Mouse (Mus musculus) CH12.LX (cell line): ENCODE measurements at regions not wholly inside any gene's neighbourhood (a gene's known extent, or its start where the extent isn't known, plus 50 kb on each side); places are given as distances from the start of the nearest gene placed in this dataset.

Experiments used
- DNase-seq: peaks from one replicate; pipeline ENCODE4 v3.0.0-alpha.2; 2013; ENCODE audit errors: extremely low read depth
- H3K27ac ChIP-seq: 2 replicates; pipeline ENCODE4 v1.5.1; 2012; ENCODE audit warnings: low read depth, mild to moderate bottlenecking, control low read depth, moderate library complexity; ENCODE audit not compliant: insufficient read depth
- H3K27me3 ChIP-seq: replicated peaks from 2 replicates; pipeline ENCODE3; 2012; ENCODE audit warnings: inconsistent platforms
- H3K36me3 ChIP-seq, 2 experiments: replicated peaks in 1 of 2; 2 replicates each; pipeline versions ENCODE3 to v1.6.1; 2012; ENCODE audit warnings: inconsistent platforms in 1 of 2, low read length in 1 of 2, mild to moderate bottlenecking in 1 of 2, mixed read lengths in 1 of 2, moderate library complexity in 1 of 2; ENCODE audit not compliant: control insufficient read depth in 1 of 2, insufficient read depth in 1 of 2
- H3K4me1 ChIP-seq, 2 experiments: 2 replicates each; pipeline ENCODE4 v1.6.1; 2012; ENCODE audit warnings: inconsistent platforms in 1 of 2, moderate library complexity in 1 of 2; ENCODE audit not compliant: insufficient read depth in 2 of 2, control insufficient read depth in 1 of 2
- H3K4me2 ChIP-seq: 2 replicates; pipeline ENCODE4 v1.6.1; 2012; ENCODE audit warnings: low read depth, mild to moderate bottlenecking, control low read depth; ENCODE audit not compliant: poor library complexity, insufficient read depth, severe bottlenecking
- H3K4me3 ChIP-seq, 3 experiments: fragments of 150-350 bp in 1 of 3; sonication (generic) in 1 of 3; replicated peaks in 1 of 3; 2 replicates each; pipeline versions ENCODE3 to v1.5.1; 2011 to 2012; ENCODE audit warnings: low read depth in 2 of 3, low read length in 2 of 3, mild to moderate bottlenecking in 2 of 3, moderate library complexity in 2 of 3, control low read depth in 1 of 3, improper control_type of control experiment in 1 of 3, inconsistent platforms in 1 of 3, mixed read lengths in 1 of 3; ENCODE audit not compliant: poor library complexity in 1 of 3
- H3K79me2 ChIP-seq: replicated peaks from 2 replicates; pipeline ENCODE4 v1.6.1; 2012; ENCODE audit warnings: mild to moderate bottlenecking, moderate library complexity; ENCODE audit not compliant: control insufficient read depth, poor library complexity, insufficient read depth, severe bottlenecking; ENCODE audit errors: extremely low read depth
- H3K9ac ChIP-seq: 2 replicates; pipeline ENCODE4 v1.6.1; 2012; ENCODE audit warnings: low read depth, mild to moderate bottlenecking, control low read depth, moderate library complexity; ENCODE audit not compliant: insufficient read depth
- H3K9me3 ChIP-seq: replicated peaks from 2 replicates; pipeline ENCODE3; 2012; ENCODE audit warnings: low read length, inconsistent platforms, mixed read lengths
- CHD1 ChIP-seq: IDR thresholded peaks from 2 replicates; pipeline ENCODE4 v1.6.1; 2012; ENCODE audit warnings: low read depth, low read length, improper control_type of control experiment, inconsistent platforms
- CHD2 ChIP-seq: IDR thresholded peaks from 2 replicates; pipeline ENCODE4 v1.6.1; 2011; ENCODE audit warnings: low read length, improper control_type of control experiment
- CTCF ChIP-seq, 2 experiments: IDR thresholded peaks in 1 of 2; conservative IDR thresholded peaks in 1 of 2; 2 replicates each; pipeline ENCODE4 v1.5.1; 2011 to 2012; ENCODE audit warnings: low read depth in 2 of 2, low read length in 2 of 2, improper control_type of control experiment in 1 of 2, inconsistent platforms in 1 of 2, mild to moderate bottlenecking in 1 of 2, moderate library complexity in 1 of 2
- EP300 ChIP-seq: IDR thresholded peaks from 2 replicates; pipeline ENCODE4 v1.6.1; 2011; ENCODE audit warnings: low read length, improper control_type of control experiment
- ETS1 ChIP-seq: conservative IDR thresholded peaks from 2 replicates; pipeline ENCODE4 v1.6.1; 2012; ENCODE audit warnings: low read depth, mild to moderate bottlenecking, inconsistent platforms, low read length, improper control_type of control experiment, moderate library complexity
- GABPA ChIP-seq: IDR thresholded peaks from 2 replicates; pipeline ENCODE4 v1.6.1; 2012; ENCODE audit warnings: low read depth, low read length, improper control_type of control experiment, inconsistent platforms; ENCODE audit not compliant: insufficient replicate concordance
- IRF4 ChIP-seq: IDR thresholded peaks from 2 replicates; pipeline ENCODE4 v1.6.1; 2014; ENCODE audit warnings: low read depth, mild to moderate bottlenecking, inconsistent platforms, low read length, improper control_type of control experiment
- JUN ChIP-seq: IDR thresholded peaks from 2 replicates; pipeline ENCODE4 v1.6.1; 2011; ENCODE audit warnings: low read depth, mild to moderate bottlenecking, low read length, improper control_type of control experiment, moderate library complexity; ENCODE audit not compliant: insufficient read depth
- JUND ChIP-seq: conservative IDR thresholded peaks from 2 replicates; pipeline ENCODE4 v1.6.1; 2011; ENCODE audit warnings: low read depth, low read length, improper control_type of control experiment
- MAZ ChIP-seq: IDR thresholded peaks from 2 replicates; pipeline ENCODE4 v1.6.1; 2012; ENCODE audit warnings: low read depth, mild to moderate bottlenecking, inconsistent platforms, low read length, improper control_type of control experiment, moderate library complexity
- MEF2A ChIP-seq: IDR thresholded peaks from 2 replicates; pipeline ENCODE4 v1.6.1; 2014; ENCODE audit warnings: low read depth, mild to moderate bottlenecking, inconsistent platforms, low read length, improper control_type of control experiment, borderline replicate concordance
- MXI1 ChIP-seq: IDR thresholded peaks from 2 replicates; pipeline ENCODE4 v1.6.1; 2011; ENCODE audit warnings: mild to moderate bottlenecking, low read depth, low read length, improper control_type of control experiment
- NELFE ChIP-seq: IDR thresholded peaks from 2 replicates; pipeline ENCODE4 v1.6.1; 2011; ENCODE audit warnings: low read depth, low read length, improper control_type of control experiment
- NRF1 ChIP-seq: IDR thresholded peaks from 2 replicates; pipeline ENCODE4 v1.6.1; 2014; ENCODE audit warnings: low read depth, mild to moderate bottlenecking, inconsistent platforms, low read length, improper control_type of control experiment, moderate library complexity
- POLR2A ChIP-seq: IDR thresholded peaks from 2 replicates; pipeline ENCODE4 v1.6.1; 2011; ENCODE audit warnings: low read depth, mild to moderate bottlenecking, improper control_type of control experiment, low read length
- POLR2AphosphoS2 ChIP-seq: IDR thresholded peaks from 2 replicates; pipeline ENCODE4 v1.6.1; 2011; ENCODE audit warnings: low read depth, low read length, improper control_type of control experiment
- RAD21 ChIP-seq: IDR thresholded peaks from 2 replicates; pipeline ENCODE4 v1.6.1; 2011; ENCODE audit warnings: low read depth, mild to moderate bottlenecking, low read length, improper control_type of control experiment, moderate library complexity
- RCOR1 ChIP-seq: conservative IDR thresholded peaks from 2 replicates; pipeline ENCODE4 v1.6.1; 2012; ENCODE audit warnings: low read depth, mild to moderate bottlenecking, inconsistent platforms, low read length, improper control_type of control experiment
- SIN3A ChIP-seq: IDR thresholded peaks from 2 replicates; pipeline ENCODE4 v1.6.1; 2012; ENCODE audit warnings: low read length, improper control_type of control experiment, inconsistent platforms
- TBP ChIP-seq: conservative IDR thresholded peaks from 2 replicates; pipeline ENCODE4 v1.6.1; 2011; ENCODE audit warnings: low read depth, low read length, improper control_type of control experiment
- UBTF ChIP-seq: IDR thresholded peaks from 2 replicates; pipeline ENCODE4 v1.6.1; 2012; ENCODE audit warnings: low read depth, mild to moderate bottlenecking, inconsistent platforms, low read length, improper control_type of control experiment, moderate library complexity
- ZC3H11A ChIP-seq: IDR thresholded peaks from 2 replicates; pipeline ENCODE4 v1.6.1; 2012; ENCODE audit warnings: low read depth, mild to moderate bottlenecking, inconsistent platforms, low read length, improper control_type of control experiment
- ZKSCAN1 ChIP-seq: IDR thresholded peaks from 2 replicates; pipeline ENCODE4 v1.6.1; 2012; ENCODE audit warnings: low read depth, inconsistent platforms, low read length, improper control_type of control experiment, borderline replicate concordance
- ZNF384 ChIP-seq: IDR thresholded peaks from 2 replicates; pipeline ENCODE4 v1.6.1; 2012; ENCODE audit warnings: low read depth, low read length, improper control_type of control experiment, inconsistent platforms
- dilution Hi-C: fragments of 300-500 bp; cut with MboI; formaldehyde crosslinking; loops from 2 replicates; pipeline ENCODE4 v1.14.3; 2020; ENCODE audit warnings: low sequenced_read_pairs; ENCODE audit not compliant: extremely low pct_unique_long_range_greater_than_20kb, extremely low pct_ligation_motif_present
- in situ Hi-C: fragments of 300-500 bp; cut with MboI; formaldehyde crosslinking; loops from 3 replicates; pipeline ENCODE4 v1.14.3; 2019; ENCODE audit warnings: low sequenced_read_pairs, low pct_ligation_motif_present, low pct_unique_long_range_greater_than_20kb, mixed read lengths

DNA sequence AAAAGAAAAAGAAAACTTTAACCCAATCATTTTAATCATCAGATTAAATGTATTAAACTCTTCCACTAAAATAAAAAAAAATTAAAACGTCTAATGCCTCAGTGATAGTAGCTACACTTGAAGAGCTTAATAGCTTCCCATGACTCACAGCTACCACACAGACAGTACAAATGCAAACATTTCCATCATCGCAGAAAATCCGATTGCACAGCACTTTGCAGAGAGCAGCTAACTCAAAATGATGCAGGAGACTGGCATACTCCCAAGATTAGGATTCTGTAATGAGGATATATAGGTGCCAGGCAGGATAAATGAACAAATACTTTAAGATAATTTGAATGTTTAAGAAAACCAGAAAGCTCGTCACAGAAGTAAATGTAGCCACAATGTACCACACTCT lies 238.3 kb upstream of the Kif2a start:
- no peak for DNase-seq
- no peaks in the 10 kb centered on the region for H3K36me3 ChIP-seq
- TF ChIP-seq MXI1 (no peak), IRF4 (no peak), CHD2 (no peak), CTCF (conservative IDR thresholded peaks at IDR 0.05 in 1 of 2, IDR thresholded peaks at IDR 0.05 in 1 of 2; ENCODE audit: low read depth in 2 of 2, low read length in 2 of 2) (no peak), NELFE (no peak), POLR2AphosphoS2 (no peak), TBP (no peak), POLR2A (no peak), NRF1 (no peak), JUND (no peak), GABPA (no peak), RCOR1 (no peak), RAD21 (no peak), MAZ (no peak)
- TF ChIP-seq, all 38 proteins: peak for 0
- H3K27ac ChIP-seq, result no peak overlapping the region
- H3K27me3 ChIP-seq, result no peaks in the 10 kb centered on the region
- H3K79me2 ChIP-seq, result no peaks in the 10 kb centered on the region
- H3K9ac ChIP-seq, result no peak overlapping the region
- no peaks in the 10 kb centered on the region for H3K9me3 ChIP-seq
- peaks cover 0 to 4% of the 10 kb centered on the region in 2 experiments; a peak in 1 of 4 replicates for H3K4me1 ChIP-seq
- no peak overlapping the region for H3K4me2 ChIP-seq
- dilution Hi-C loops (no loop called here), in situ Hi-C loops (no loop called here)
- H3K4me3 ChIP-seq, result no peak overlapping the region

DNA sequence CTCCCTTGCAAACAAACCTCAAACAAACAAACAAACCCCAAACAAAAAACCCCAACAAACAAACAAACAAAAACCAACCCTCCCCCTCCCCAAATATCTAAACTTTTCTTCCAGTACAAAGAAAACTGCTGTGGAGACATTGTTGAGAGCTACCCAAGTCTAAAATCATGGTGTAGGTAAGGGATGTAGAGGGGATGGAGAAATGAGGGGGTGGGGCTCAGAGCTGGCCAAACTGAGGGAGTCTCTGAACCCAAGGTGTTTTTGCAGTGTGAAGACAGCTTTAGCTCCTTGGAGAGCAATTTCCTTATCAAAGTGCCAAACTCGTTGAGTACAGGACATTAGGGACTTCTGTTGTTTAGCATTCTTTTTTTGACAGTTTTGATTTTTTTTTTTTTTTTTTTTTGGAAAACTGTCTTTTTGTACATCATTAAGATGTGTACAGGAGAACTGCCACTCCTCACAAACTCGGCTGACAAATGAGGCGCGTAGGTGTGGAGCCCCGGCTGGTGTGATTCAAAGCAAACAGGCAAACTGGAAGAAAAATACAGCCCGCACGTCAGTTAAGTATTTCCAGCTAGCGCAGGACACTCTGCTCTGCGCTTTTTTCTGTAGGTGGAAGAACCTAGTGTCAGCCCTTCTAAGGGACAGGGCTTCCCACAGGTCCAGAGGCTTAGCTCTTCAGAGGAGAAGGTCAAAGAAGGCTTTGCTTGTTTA lies 226.0 kb upstream of the Kif2a start:
- no peaks in the 10 kb centered on the region for H3K79me2 ChIP-seq
- H3K9me3 ChIP-seq, result no peaks in the 10 kb centered on the region
- dilution Hi-C loops, result no loop called here
- no peaks in the 10 kb centered on the region for H3K27me3 ChIP-seq
- H3K4me2 ChIP-seq, result no peak overlapping the region
- H3K27ac ChIP-seq, result no peak overlapping the region
- H3K4me1 ChIP-seq, result no peaks in the 10 kb centered on the region
- no peak for DNase-seq
- TF ChIP-seq RCOR1 (no peak), ZC3H11A (no peak), ETS1 (no peak), MXI1 (no peak), CHD1 (no peak), GABPA (no peak), CTCF (conservative IDR thresholded peaks at IDR 0.05 in 1 of 2, IDR thresholded peaks at IDR 0.05 in 1 of 2; ENCODE audit: low read depth in 2 of 2, low read length in 2 of 2) (no peak), JUN (no peak), UBTF (no peak), NELFE (no peak), RAD21 (no peak), MEF2A (no peak), MAZ (no peak), POLR2A (no peak), IRF4 (no peak), ZNF384 (no peak), SIN3A (no peak), CHD2 (no peak), EP300 (no peak), ZKSCAN1 (no peak)
- TF ChIP-seq, all 38 proteins: peak for 0
- no peak overlapping the region for H3K9ac ChIP-seq
- no peak overlapping the region for H3K4me3 ChIP-seq
- H3K36me3 ChIP-seq, result no peaks in the 10 kb centered on the region
- in situ Hi-C loops, result no loop called here
